Mouse (Mus musculus): ENCODE measurements around the gene Amd1. TPM values are rescaled to one million over a fixed set of nuclear protein-coding genes. Genes with fewer than 3 reads are reported as not detected.

Amd1 gene
- total RNA-seq, 4 experiments from 2014 or later, result 74.1 to 90.6 (median 79.2) TPM

DNA sequence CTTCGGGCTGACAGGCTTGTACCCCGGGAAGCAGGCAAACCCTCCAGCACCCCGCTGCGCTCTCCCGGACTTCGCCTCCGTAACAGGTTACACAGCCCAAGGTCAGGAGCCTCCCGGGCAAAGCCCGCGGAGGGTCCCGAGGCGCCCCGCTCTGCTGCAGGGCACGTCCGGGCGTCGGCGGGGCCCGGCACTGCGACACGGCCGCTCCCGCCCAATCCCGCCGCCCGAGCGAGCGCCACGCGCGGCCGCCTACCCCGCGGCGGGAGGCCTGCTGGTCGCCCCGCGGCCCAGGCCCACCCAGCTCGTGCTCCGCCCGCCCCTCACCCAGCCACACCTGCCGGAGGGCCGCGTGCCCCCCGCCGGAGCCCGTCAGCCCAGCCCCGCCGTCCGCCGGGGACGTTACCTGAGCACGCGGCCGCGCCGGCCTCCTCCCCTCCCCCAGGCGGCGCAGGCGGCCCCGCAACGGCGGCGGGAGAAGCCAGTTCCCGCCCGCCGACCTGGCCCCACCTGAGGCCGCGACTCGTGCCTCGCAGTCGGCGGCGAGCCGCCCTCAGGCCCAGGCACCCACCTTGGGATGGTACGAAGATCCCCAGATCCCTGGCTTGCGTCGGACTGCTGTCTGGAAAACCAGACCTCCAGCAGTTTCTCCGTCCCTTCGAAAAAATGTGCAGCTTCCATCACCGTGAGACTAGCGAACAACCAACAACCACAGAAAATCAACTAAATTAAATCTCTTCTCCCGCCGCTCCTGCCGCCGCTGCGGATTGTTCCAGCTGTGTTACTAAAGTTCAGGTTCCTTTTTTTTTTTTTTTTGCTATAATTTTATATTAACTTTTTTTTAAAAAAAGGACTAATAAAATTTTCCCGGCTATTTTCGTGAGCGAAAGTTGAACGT, 558 bp downstream of the Amd1 start:
- peak; percentile 24 to 34 for DNase-seq (ENCODE audit: low spot score in 2 of 2)

DNA sequence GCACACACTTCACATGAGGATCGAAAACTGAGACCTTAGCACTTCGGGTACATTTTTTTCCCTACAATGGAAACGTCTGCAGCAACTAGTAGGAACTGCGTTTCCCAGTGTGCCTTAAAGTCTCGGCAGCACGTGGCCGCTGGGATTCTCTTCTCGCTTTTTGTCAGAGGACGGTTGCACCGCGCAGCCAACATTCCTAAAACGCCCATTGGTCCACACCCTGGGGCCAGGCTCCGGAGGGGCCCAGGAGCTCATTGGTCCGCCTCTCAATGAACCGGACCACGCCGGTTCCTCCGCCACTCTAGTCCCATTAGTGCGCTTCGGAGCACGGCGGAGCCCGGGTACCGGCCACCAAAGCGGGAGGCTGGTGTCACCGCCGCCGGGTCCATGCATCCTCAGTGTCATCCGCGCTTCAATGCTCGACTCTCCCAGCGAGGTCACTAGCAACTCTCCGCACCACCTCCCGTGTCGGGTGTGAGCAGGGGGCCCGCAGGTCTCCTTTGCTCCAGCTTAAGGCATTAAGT, 1.3 kb downstream of the Amd1 start:
- peak; percentile 67 to 86 for DNase-seq (ENCODE audit: low spot score in 2 of 2)

DNA sequence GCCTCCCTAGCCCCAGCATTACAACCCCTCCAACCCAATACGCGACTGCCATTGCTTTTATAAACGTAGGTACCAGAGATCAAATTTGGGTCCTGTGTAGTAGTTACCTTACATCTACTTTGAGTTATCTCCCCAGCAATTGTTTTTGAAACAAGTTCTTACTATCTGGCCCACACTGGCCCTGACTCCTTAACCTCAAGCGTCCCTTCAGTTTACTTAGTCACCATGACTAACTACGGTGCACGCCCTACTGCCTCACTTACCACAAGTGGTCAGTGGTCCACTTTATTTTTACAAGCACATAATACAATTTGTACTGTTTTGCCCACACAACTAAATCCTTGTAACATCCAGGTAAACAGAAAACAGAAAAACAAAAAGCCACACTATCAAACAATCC, 9.3 kb downstream of the Amd1 start:
- no peak for DNase-seq (ENCODE audit: low spot score in 2 of 2)

DNA sequence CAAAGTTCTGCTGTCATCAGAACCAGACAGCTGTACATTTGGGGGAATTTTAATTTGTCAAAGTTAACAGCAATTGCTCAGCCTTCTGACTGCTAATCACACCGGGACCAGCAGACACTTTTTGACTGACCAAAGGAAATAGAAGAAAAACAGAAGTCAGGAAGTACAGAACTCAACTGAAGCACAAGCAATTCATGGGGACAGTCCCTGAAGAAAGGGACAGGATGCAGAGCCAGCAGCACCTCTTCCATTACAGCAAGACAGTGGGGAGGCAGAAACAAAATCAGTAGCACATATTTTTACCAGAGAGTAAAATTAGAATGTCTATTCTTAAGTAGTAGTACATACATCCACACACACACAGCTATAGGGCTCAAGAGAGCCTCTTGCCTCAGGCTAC, 15.2 kb downstream of the Amd1 start:
- no peak for DNase-seq (ENCODE audit: low spot score in 2 of 2)

DNA sequence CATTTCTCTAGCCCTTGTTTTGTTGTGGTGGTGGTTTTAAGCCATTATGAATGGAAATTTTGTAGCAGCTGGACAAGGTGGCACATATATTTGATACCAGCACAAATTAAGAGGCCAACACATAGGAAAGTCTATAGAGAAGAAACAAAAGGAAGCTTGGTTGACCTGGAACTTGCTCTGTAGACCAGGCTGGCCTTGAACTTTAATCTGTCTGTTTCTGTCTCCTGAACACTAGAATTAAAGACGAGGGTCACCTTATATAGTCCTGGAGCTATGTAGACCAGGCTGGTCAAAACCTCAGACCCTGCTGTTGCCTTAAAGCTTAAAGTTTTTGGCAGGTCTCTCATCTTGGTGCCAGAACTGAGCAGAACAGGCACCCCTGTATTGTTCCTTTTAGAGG, 16.4 kb downstream of the Amd1 start:
- DNase-seq (ENCODE audit: low spot score in 2 of 2), result no peak

DNA sequence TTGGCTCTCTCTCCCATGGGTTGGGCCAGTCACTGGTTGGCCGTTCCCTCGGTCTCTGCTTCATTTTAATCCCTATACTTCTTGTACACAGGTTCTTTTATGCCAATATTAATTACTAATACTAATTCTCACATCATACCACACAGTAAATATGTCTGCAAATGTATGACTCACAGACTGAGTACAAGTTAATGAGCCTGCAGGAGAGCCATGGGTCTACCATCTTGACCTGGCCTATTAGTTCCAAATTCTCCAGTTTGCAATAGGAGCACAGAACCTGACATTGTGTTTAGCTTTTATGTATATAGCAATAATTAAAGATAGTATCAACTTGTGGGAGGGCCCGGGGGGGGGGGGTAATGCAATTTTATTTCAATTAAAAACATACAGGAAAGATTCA, 17.0 kb downstream of the Amd1 start:
- DNase-seq (ENCODE audit: low spot score in 2 of 2), result no peak

DNA sequence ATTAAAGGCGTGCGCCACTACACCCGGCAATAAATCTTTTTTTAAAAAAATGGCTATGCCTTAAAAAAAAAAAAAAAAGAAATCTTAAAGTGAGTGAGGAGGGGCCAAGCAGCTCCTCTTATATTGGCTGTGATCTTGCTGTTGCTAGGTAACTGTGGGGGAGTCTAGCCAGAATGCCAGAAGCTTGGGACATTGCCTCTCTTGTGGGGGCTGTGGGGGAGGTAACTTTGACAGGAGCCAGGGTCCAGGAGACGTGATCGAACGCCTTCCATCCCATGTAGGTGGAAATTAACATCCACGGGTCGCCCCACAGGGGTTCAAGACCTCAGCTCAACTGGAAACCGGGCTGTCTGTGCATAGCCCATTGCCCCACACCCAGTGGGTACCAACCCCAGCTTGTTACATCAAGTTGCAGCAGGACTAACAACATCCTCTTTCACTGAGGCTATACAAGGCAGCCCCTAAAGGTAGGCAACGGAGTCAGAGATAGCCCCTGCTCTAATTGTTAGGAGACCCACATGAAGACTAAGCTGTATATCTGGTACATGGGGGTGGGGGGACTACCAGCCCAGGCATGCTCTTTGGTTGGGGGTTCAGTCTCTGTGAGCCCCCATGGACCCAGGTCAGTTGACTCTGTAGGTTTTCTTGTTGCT, 17.7 kb downstream of the Amd1 start:
- peak in 1 of 2 experiments; percentile 59 for DNase-seq (ENCODE audit: low spot score in 2 of 2)

DNA sequence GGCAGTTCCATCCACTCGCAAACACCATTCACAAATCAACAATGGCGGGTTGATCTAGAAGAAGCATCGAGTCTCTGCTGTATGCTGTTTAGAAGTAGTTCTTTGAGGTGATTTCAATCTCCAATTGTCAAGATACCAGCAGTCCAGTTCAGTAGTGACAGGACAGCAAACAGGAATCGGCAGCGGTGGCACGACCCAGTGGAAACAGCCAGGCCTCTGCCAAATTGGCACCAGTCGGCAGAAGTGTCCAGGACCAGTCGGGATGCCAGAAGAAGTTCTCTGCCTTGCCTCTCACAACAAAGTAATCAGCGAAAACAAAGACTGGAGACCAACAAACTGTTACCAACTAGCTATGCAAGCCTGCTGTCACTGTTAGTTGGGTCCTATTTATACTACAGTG, 18.4 kb downstream of the Amd1 start:
- DNase-seq (ENCODE audit: low spot score in 2 of 2), result no peak

DNA sequence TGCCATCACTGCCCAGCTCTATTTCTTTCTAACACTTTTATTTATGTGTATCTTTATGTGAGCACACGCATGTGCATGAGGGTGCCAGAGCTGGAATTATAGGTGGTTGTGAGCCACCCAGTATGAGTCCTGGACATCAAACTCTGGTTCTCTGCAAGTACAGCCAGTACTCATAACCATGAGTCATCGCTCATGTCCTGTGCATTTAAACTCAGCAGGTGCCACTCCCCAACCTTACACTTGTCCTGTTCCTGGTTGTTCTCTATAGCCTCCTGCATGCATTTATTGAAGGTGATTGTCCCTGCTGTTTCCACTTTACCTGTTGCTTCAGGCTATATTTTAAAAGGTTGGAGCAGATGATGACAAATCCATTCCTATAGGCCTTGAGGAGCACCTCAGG, 20.4 kb downstream of the Amd1 start:
- DNase-seq (ENCODE audit: low spot score in 2 of 2), result no peak

DNA sequence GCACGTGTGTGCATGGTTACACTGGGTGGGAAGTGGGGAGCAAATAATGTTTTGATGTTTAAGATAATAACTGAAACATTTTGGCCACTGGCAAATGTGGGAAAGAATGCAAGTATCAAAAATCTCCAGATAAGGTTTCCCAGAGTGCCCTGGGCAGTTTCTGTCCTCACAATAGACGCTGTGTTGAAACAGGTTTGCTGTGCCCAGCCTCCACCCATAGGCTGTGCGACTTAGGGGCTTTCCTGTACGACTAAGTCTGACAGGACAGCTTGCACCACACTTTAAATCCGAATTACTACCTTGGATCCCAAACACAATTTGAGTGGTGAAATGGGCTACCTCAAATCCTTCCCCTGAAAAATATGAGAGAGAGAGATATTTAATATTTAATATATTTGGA, 23.7 kb downstream of the Amd1 start:
- no peak for DNase-seq (ENCODE audit: low spot score in 2 of 2)

DNA sequence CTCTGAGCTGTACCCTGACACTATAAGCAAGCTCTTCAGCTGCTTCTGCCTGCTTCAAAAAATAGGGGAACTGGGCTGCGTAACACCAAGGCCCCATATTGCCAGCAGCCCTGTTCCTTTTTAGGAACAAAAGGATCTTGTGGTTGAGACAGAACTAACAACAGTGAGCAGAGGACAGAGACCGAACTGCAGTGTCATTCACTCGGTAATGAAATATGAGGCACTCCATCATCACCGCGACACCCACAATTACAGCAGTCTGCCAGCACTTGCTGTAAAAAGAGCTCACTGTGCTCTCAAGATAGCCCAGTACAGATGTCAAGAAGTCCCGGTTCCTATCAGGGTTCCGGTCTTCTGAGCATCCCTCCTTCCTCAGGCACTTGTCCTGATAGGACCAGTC, 26.0 kb downstream of the Amd1 start:
- no peak for DNase-seq (ENCODE audit: low spot score in 2 of 2)

DNA sequence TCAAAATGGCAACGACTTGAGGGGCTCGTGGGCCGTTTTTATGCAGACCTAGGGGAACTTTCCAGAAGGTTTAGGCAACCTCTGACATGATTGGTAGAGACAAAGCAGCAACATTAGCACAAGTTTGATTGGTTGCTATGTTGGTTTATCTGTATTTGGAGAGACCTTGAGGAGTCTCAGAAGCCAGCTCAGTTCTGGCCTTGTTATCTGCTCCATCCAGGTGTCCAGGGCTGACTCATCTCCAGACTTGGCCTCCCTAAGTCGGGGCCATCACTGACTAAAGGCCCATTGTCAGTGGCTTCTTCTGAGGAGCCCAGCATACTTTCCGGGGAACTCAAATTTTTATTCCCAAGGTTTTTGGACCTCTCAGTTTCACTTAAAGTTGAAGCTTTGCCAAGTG, 28.0 kb downstream of the Amd1 start:
- no peak for DNase-seq (ENCODE audit: low spot score in 2 of 2)

DNA sequence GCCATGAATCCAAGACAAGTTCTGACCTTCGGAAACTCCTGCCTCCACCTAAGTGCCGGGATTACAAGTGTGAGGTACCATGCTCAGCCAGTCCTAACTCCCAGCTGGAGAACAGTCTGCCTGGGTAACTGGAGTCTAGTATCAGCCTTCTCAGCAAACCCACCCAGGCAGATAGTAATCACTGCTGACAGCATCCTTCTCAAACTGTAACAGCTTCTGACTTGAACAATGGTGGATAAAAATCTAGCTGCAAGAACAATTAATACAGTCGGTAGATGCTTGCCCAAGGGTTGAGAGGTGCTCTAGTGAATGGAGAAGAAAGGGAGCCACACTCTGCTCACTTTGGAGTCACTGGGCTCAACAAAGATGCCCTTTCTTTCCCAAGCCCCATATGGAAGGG, 30.8 kb downstream of the Amd1 start:
- no peak for DNase-seq (ENCODE audit: low spot score in 2 of 2)

DNA sequence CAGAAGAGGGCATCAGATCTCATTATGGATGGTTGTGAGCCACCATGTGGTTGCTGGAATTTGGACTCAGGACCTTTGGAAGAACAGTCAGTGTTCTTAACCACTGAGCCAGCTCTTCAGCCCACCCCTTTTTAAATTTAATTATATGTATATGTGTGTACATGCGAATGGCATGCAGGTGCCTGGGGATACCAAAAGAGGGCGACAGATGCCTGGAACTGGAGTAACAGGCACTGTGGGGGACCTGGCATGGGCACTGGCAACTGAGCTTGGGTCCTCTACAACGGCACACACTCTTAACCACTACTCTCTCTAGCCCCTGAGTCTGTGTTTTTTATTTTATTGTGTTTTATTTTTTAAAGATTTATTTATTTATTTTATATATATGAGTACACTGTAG, 37.1 kb downstream of the Amd1 start:
- no peak for DNase-seq (ENCODE audit: low spot score in 2 of 2)

DNA sequence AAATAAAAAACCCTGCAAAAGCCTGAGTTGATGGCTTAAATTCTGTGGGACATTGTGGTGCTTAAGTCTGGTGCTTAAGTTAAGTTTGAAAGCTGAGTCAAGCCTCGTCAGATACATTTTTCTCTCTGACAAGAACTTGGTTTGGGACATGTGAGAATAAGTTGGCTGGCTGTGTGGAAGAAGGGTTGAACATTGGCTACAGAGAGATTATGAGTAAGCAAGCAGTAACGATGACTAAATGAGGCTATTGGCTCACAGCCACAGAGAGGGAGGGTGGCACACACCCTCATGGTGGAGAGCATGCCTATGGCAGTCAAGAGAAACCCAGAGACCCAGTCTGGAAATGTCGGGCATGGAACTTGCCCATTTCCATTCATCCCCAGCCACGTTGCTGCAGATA, 38.3 kb downstream of the Amd1 start:
- DNase-seq (ENCODE audit: low spot score in 2 of 2), result no peak

DNA sequence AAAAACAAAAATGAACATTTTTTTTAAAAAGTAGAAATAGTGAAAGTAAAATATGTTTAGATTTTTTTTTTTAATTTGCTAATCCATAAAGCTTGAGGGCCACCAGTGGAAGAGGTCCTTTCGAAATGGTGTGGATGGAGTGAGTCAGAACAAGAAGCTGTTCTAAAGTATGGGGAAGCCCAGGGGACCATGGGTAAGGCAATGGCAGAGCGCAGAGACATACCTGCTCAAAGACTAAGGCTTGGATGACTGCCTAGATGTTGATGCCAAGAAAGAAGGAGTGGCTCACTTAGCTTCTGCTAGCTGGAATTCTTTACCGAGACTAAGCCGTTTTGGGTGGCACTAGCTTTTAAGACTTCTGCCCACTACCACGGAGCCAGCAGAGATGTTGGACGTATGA, 39.8 kb downstream of the Amd1 start:
- DNase-seq (ENCODE audit: low spot score in 2 of 2), result no peak

DNA sequence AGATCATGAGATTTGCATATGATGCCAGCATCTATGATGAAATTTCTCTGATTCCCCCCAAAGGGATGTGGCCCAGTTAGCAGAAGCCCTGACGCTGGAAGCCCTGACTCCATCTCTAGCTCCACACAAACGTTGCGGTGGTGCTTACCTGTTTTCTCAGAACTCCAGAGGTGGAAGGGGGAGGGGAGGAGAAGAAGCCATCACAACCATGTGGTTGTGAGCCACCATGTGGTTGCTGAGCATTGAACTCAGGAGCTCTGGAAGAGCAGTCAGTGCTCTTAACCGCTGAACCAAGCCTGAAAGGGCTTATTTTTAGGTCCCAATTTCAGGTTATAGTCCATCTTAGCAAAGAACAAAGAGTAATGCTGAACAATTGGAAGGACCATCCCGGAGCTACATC, 41.7 kb downstream of the Amd1 start:
- DNase-seq (ENCODE audit: low spot score in 2 of 2), result no peak

DNA sequence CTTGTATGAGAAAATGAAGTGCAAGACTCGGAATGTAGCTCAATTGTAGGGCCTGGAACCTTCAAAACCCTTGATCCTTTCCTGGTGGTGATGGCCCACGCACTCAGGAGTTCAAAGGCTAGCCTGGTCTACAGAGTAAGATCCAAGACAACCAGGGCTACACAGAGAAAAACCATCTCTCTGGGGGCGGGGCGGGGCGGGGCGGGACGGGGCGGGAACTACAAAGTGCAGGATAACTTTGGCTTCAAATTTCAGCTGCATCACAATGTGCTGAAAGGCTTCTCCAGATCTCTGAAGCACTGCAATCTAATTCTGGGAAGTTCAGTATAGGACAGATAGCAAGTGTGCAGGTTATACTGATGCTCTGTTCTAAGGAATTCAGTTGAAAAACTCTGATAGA, 42.4 kb downstream of the Amd1 start:
- no peak for DNase-seq (ENCODE audit: low spot score in 2 of 2)

DNA sequence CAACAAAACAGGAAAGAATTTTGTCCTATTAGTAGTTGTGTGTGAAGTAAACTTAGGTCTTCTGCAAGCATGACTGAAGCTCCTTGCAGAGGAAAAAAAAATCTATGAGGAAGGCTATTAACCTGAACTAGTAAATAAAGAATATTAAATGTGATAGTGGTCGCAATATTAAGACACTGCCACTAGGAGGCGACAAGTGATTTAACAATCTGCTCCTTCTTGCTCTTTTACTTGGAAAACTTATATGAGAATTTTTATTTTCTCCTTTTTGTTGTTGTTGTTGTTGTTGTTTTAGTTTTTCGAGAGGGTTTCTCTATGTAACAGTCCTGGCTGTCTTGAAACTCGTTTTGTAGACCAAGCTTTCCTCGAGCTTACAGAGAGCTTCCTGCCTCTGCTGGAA, 43.0 kb downstream of the Amd1 start:
- DNase-seq (ENCODE audit: low spot score in 2 of 2), result no peak

DNA sequence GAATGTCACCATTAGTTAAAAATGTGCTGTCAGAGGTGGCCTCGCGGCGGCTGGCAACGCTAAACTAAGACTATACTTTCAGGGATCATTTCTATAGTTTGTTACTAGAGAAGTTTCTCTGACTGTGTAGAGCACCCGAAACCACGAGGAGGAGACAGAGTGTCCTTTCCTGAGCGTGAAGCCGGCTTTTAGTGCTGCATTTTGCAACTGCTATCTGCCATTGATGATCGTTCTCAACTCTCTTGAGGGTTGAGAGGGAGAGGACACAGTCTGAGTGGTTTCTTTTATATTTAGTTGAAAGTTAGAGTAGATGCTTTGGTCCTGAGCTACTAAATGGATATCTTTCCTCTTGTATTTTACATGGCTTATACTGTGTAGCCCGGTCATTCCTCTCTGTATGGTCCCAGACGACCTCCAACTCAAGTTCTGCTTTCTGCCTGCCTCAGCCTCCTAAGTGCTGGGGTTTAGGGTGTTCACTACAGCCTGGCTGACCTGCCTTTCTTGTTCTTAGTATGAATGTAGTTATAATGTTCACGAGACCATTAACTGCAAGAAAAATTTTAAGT, 43.5 kb downstream of the Amd1 start:
- DNase-seq (ENCODE audit: low spot score in 2 of 2), result peak in 1 of 2 experiments; percentile 48

DNA sequence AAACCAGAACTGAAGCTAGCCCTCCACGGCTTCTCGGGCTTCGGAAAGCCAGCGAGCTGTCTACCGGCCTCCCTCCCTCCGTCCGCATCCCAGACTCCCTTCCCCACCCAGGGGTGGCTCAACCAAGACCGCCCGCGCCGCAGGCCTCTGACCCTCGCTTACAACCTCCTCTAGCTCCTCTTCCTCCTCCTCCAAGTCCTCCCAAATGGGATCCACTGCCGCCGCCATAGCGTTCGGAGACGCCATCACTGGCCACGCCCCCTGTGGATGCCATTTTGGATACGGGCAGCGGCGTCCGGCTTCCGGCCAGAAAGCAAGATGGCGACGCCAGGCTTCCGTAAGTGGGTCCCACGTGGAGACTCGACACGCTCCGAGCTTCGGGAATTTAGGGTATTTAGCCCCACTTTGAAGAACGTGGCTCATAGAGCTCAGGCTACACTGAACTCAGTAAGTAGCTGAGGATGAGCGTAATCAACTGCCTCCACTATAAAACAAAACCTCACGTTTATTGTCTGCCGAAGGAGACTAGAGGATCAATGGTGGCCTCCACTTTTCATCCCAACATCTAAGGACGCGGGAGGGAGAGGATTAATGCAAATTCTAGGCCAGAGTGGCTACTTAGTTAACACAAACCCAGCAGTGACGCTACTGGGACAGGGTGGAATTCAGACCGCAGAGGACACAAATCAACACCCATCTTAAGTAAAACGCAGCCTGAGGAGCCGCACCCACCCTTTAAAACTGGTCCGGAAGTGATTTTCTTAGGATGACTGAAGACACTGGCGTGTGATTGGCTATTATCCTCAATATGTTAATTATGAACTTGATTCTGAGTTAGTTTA, 44.4 kb downstream of the Amd1 start, which contains the start of gene Gtf3c6:
Gene Gtf3c6, minus strand, starts transcription at position 695 of the 842 bp plus-strand sequence.
- DNase-seq (ENCODE audit: low spot score in 2 of 2), result peak; percentile 89 to 90

All from left cerebral cortex, adult 8-10 months (tissue).